Mouse (Mus musculus) E14TG2a.4 (cell line): ENCODE measurements around the gene Atp2b2.

Source experiments
- H3K27me3 ChIP-seq: 2 replicates; pipeline ENCODE4 v1.6.1; 2014; ENCODE audit warnings: low read length, control low read depth; ENCODE audit not compliant: insufficient read depth
- H3K36me3 ChIP-seq: 2 replicates; pipeline ENCODE4 v1.6.1; 2014; ENCODE audit warnings: low read length, control low read depth; ENCODE audit not compliant: insufficient read depth
- H3K4me1 ChIP-seq: replicated peaks from 2 replicates; pipeline ENCODE4 v1.6.1; 2014; ENCODE audit warnings: low read depth, low read length, control low read depth
- H3K4me3 ChIP-seq: replicated peaks from 2 replicates; pipeline ENCODE4 v1.5.1; 2014; ENCODE audit warnings: mild to moderate bottlenecking, low read length
- H3K9me3 ChIP-seq: 2 replicates; pipeline ENCODE4 v1.6.1; 2014; ENCODE audit warnings: low read length, control low read depth
- CTCF ChIP-seq: conservative IDR thresholded peaks from 2 replicates; pipeline ENCODE4 v1.5.1; 2014; ENCODE audit warnings: low read length
- NANOG ChIP-seq: IDR thresholded peaks from 2 replicates; pipeline ENCODE4 v1.6.1; 2014; ENCODE audit warnings: borderline replicate concordance, low read length, mixed read lengths
- POU5F1 ChIP-seq: IDR thresholded peaks from 2 replicates; pipeline ENCODE4 v1.6.1; 2014; ENCODE audit warnings: low read length, borderline replicate concordance

The Atp2b2 gene

GRCm38 (mm10) chr6:113838493-113838892 is 203.9 kb downstream of the Atp2b2 start:
- no peaks in the 10 kb centered on the region for H3K9me3 ChIP-seq
- no peak overlapping the region for H3K4me3 ChIP-seq
- no peaks in the 10 kb centered on the region for H3K4me1 ChIP-seq
- TF ChIP-seq CTCF (no peak), POU5F1 (no peak), NANOG (no peak)
- H3K36me3 ChIP-seq, result no peaks in the 10 kb centered on the region
- H3K27me3 ChIP-seq, result no peaks in the 10 kb centered on the region

- Histone ChIP-seq H3K4me1 (no peaks in the 10 kb centered on the region), H3K4me3 (no peak overlapping the region), H3K9me3 (no peaks in the 10 kb centered on the region), H3K27me3 (no peaks in the 10 kb centered on the region), H3K36me3 (no peaks in the 10 kb centered on the region)
- TF ChIP-seq NANOG (no peak), CTCF (no peak), POU5F1 (no peak)
Observed at GRCm38 (mm10) chr6:113837740-113838139, 204.7 kb downstream of the Atp2b2 start.

GRCm38 (mm10) chr6:113836545-113836944 is 205.9 kb downstream of the Atp2b2 start:
- no peaks in the 10 kb centered on the region for H3K9me3 ChIP-seq
- TF ChIP-seq CTCF (no peak), NANOG (no peak), POU5F1 (no peak)
- no peaks in the 10 kb centered on the region for H3K4me1 ChIP-seq
- no peak overlapping the region for H3K4me3 ChIP-seq
- H3K27me3 ChIP-seq, result 0 out of 2 replicates have a peak, but pooled peaks cover 3% of the 10 kb centered on the region
- no peaks in the 10 kb centered on the region for H3K36me3 ChIP-seq

- Histone ChIP-seq H3K4me1 (no peaks in the 10 kb centered on the region), H3K36me3 (no peaks in the 10 kb centered on the region), H3K27me3 (0 out of 2 replicates have a peak, but pooled peaks cover 3% of the 10 kb centered on the region), H3K4me3 (no peak overlapping the region), H3K9me3 (no peaks in the 10 kb centered on the region)
- no peak for TF ChIP-seq CTCF
- no peak for TF ChIP-seq POU5F1
- TF ChIP-seq NANOG, result no peak
Observed at GRCm38 (mm10) chr6:113830463-113830862, 211.9 kb downstream of the Atp2b2 start.

GRCm38 (mm10) chr6:113827309-113827708 is 215.1 kb downstream of the Atp2b2 start:
- H3K4me3 ChIP-seq, result no peak overlapping the region
- no peaks in the 10 kb centered on the region for H3K4me1 ChIP-seq
- TF ChIP-seq POU5F1 (no peak), CTCF (no peak), NANOG (no peak)
- H3K36me3 ChIP-seq, result no peaks in the 10 kb centered on the region
- 0 out of 2 replicates have a peak, but pooled peaks cover 3% of the 10 kb centered on the region for H3K27me3 ChIP-seq
- no peaks in the 10 kb centered on the region for H3K9me3 ChIP-seq

- H3K36me3 ChIP-seq, result no peaks in the 10 kb centered on the region
- H3K27me3 ChIP-seq, result no peaks in the 10 kb centered on the region
- no peaks in the 10 kb centered on the region for H3K4me1 ChIP-seq
- TF ChIP-seq CTCF (peak; percentile 68), POU5F1 (no peak)
- no peaks in the 10 kb centered on the region for H3K9me3 ChIP-seq
- H3K4me3 ChIP-seq, result no peak overlapping the region
Observed at GRCm38 (mm10) chr6:113822417-113822816, 220.0 kb downstream of the Atp2b2 start.

- TF ChIP-seq POU5F1 (no peak), NANOG (no peak), CTCF (no peak)
- Histone ChIP-seq H3K27me3 (no peaks in the 10 kb centered on the region), H3K36me3 (no peaks in the 10 kb centered on the region)
Observed at GRCm38 (mm10) chr6:113816690-113817089, 225.7 kb downstream of the Atp2b2 start.

GRCm38 (mm10) chr6:113811462-113811861 is 231.0 kb downstream of the Atp2b2 start:
- Histone ChIP-seq H3K27me3 (no peaks in the 10 kb centered on the region), H3K4me3 (no peak overlapping the region), H3K9me3 (no peaks in the 10 kb centered on the region), H3K4me1 (no peaks in the 10 kb centered on the region), H3K36me3 (no peaks in the 10 kb centered on the region)
- TF ChIP-seq CTCF (no peak), NANOG (no peak), POU5F1 (no peak)

More at GRCm38 (mm10) chr6:113816690-113817089, 225.7 kb downstream of the Atp2b2 start:
- no peaks in the 10 kb centered on the region for H3K4me1 ChIP-seq
- H3K4me3 ChIP-seq, result no peak overlapping the region
- H3K9me3 ChIP-seq, result no peaks in the 10 kb centered on the region

GRCm38 (mm10) chr6:113810667-113811066 is 231.7 kb downstream of the Atp2b2 start:
- Histone ChIP-seq H3K9me3 (no peaks in the 10 kb centered on the region), H3K27me3 (no peaks in the 10 kb centered on the region), H3K4me1 (no peaks in the 10 kb centered on the region), H3K36me3 (no peaks in the 10 kb centered on the region), H3K4me3 (no peak overlapping the region)
- no peak for TF ChIP-seq CTCF
- no peak for TF ChIP-seq POU5F1
- TF ChIP-seq NANOG, result no peak
